Mouse (Mus musculus): ENCODE results near the gene Mink1. TPM values are rescaled to one million over a fixed set of nuclear protein-coding genes. Genes with fewer than 3 reads are reported as not detected.

The Mink1 gene
- total and polyA plus RNA-seq, 3 experiments, result 33.8 to 230 (median 57.3) TPM

DNA sequence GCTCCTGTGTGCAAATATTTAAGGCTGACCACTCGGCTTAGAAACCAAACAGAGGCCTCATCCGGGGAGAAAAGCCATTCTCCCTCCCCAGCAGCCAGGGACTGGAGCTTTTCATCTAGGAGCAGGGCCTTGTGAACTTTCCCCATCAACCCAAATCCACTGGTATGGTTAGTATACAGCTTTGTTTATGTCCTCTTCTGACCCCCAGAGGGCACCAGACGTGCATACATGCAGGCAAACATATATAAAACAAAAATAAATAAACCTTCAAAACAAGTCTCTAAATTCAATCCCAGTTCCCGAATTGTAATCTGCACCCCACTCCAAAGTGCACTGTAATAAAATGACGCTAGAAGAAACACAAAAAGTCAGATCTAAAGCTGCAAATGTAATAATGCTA is 66.9 kb downstream of the Mink1 start (continued):
- TF ChIP-seq SIN3A (IDR thresholded peaks at IDR 0.05; ENCODE audit: low read length), result peak; percentile 64

DNA sequence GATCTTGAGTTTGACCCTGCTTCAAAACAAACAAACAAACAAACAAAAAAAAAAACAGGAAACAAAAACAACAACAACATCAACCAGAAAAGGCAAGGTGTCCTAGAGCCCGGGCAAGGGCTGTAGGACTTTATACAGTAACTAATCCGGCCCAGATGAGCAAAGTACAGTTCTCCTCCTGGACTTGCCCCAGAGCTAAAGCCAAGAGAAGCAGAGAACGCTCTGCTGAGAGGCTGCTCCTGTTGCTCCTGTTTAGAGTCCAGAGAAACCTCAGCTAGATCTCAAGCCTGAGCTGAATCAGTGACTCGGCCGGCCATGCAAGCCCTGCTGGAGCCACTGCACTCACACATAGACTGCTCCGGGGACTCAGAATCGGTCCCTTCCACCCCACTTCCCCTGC is 67.4 kb downstream of the Mink1 start:
- H3K27me3 ChIP-seq (ENCODE audit: control insufficient read depth in 1 of 2, insufficient read depth in 2 of 2, low read length in 2 of 2), result no peaks in the 10 kb centered on the region
- H3K4me1 ChIP-seq (ENCODE audit: control insufficient read depth in 1 of 2, insufficient read depth in 2 of 2, low read length in 2 of 2), result peaks cover 0 to 8% of the 10 kb centered on the region in 2 experiments; a peak in 2 of 4 replicates
- H3K27ac ChIP-seq (ENCODE audit: control insufficient read depth, low read depth, low read length), result no peak overlapping the region

DNA sequence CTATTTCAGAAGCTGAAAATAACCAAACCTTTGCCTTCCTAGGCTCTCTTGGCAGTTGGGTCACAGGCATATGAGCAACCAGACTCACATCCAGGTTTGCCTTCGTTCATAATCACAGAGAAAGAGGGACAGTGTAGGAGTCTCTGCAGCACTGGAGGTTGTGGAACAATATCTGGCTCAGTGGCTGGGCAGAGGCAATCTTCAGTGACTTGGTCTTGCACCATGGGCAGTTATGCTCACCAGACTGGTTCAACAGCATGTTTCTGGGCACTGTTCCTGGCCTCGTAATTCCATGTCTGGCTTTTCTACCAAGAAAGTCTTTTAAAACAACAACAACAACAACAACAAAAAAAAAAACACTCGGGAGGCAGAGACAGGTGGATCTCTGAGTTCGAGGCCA is 72.9 kb downstream of the Mink1 start:
- no peak for TF ChIP-seq USF2 (IDR thresholded peaks at IDR 0.05; ENCODE audit: borderline replicate concordance in 1 of 2, insufficient read depth in 1 of 2, low read depth in 1 of 2, low read length in 2 of 2)
- TF ChIP-seq MYC (IDR thresholded peaks at IDR 0.05; ENCODE audit: low read depth, low read length), result no peak
- TF ChIP-seq POLR2AphosphoS5 (IDR thresholded peaks at IDR 0.05; ENCODE audit: borderline replicate concordance, low read depth, low read length), result no peak
- no peak for TF ChIP-seq POLR2AphosphoS2 (IDR thresholded peaks at IDR 0.05; ENCODE audit: low read length)
- TF ChIP-seq TAL1 (IDR thresholded peaks at IDR 0.05; ENCODE audit: low read length), result no peak
- no peak for TF ChIP-seq NRF1 (IDR thresholded peaks at IDR 0.05; ENCODE audit: insufficient read depth, low read depth, low read length, poor library complexity, severe bottlenecking)
- TF ChIP-seq JUND (IDR thresholded peaks at IDR 0.05; ENCODE audit: low read depth, low read length), result no peak
- no peak for TF ChIP-seq SIN3A (IDR thresholded peaks at IDR 0.05; ENCODE audit: low read length)
- no peak for TF ChIP-seq NELFE (IDR thresholded peaks at IDR 0.05; ENCODE audit: low read depth, low read length)
- no peak for TF ChIP-seq HCFC1 (IDR thresholded peaks at IDR 0.05; ENCODE audit: low read depth, low read length)
- TF ChIP-seq POLR2A (IDR thresholded peaks at IDR 0.05; ENCODE audit: control insufficient read depth in 1 of 2, insufficient read depth in 1 of 2, low read depth in 1 of 2, low read length in 2 of 2, poor library complexity in 1 of 2), result no peak
- TF ChIP-seq UBTF (IDR thresholded peaks at IDR 0.05; ENCODE audit: borderline replicate concordance, insufficient read depth, low read depth, low read length), result no peak
- TF ChIP-seq RAD21 (IDR thresholded peaks at IDR 0.05; ENCODE audit: low read depth, low read length), result no peak
- TF ChIP-seq BHLHE40 (IDR thresholded peaks at IDR 0.05; ENCODE audit: borderline replicate concordance, low read depth, low read length), result no peak
- no peak for TF ChIP-seq EP300 (IDR thresholded peaks at IDR 0.05; ENCODE audit: low read depth in 1 of 2, low read length in 2 of 2)
- Histone ChIP-seq H3K36me3 (ENCODE audit: control insufficient read depth in 1 of 2, insufficient read depth in 2 of 2, low read length in 2 of 2) (peaks cover 0 to 36% of the 10 kb centered on the region in 2 experiments; a peak in 2 of 4 replicates), H3K27ac (ENCODE audit: control insufficient read depth, low read depth, low read length) (no peak overlapping the region), H3K4me1 (ENCODE audit: control insufficient read depth in 1 of 2, insufficient read depth in 2 of 2, low read length in 2 of 2) (peaks cover 14 to 38% of the 10 kb centered on the region in 2 experiments), H3K79me2 (ENCODE audit: control insufficient read depth, insufficient read depth, low read length, poor library complexity) (peaks cover 8% of the 10 kb centered on the region; the same call in 1 of the 2 replicates), H3K9me3 (replicated peaks; ENCODE audit: insufficient read depth, low read length) (no peaks in the 10 kb centered on the region), H3K27me3 (ENCODE audit: control insufficient read depth in 1 of 2, insufficient read depth in 2 of 2, low read length in 2 of 2) (no peaks in the 10 kb centered on the region), H3K9ac (ENCODE audit: control insufficient read depth, low read depth, low read length, poor library complexity, severe bottlenecking) (no peak overlapping the region), H3K4me3 (ENCODE audit: control insufficient read depth in 1 of 2, insufficient read depth in 1 of 2, low read depth in 2 of 2, low read length in 2 of 2) (no peak overlapping the region)
- DNase-seq (ENCODE audit: low read depth, low spot score), result no peak

More for the DNA sequence above, 67.4 kb downstream of the Mink1 start:
- peak overlapping the region; percentile 63 for H3K9ac ChIP-seq (ENCODE audit: control insufficient read depth, low read depth, low read length, poor library complexity, severe bottlenecking)
- TF ChIP-seq SMC3 (IDR thresholded peaks at IDR 0.05; ENCODE audit: low read depth, low read length), result 0 out of 2 replicates have a peak, but pooled peaks have one; percentile 19
- TF ChIP-seq ZKSCAN1 (IDR thresholded peaks at IDR 0.05; ENCODE audit: low read depth, low read length), result no peak
- peak; percentile 67 for DNase-seq (ENCODE audit: low read depth, low spot score)
- peaks cover 0 to 2% of the 10 kb centered on the region in 2 experiments; a peak in 1 of 4 replicates for H3K36me3 ChIP-seq (ENCODE audit: control insufficient read depth in 1 of 2, insufficient read depth in 2 of 2, low read length in 2 of 2)
- no peaks in the 10 kb centered on the region for H3K9me3 ChIP-seq (replicated peaks; ENCODE audit: insufficient read depth, low read length)
- no peaks in the 10 kb centered on the region for H3K79me2 ChIP-seq (ENCODE audit: control insufficient read depth, insufficient read depth, low read length, poor library complexity)
- H3K4me3 ChIP-seq (ENCODE audit: control insufficient read depth in 1 of 2, insufficient read depth in 1 of 2, low read depth in 2 of 2, low read length in 2 of 2), result peak overlapping the region; percentile 34 to 39; a peak in 3 of 4 replicates

Data from MEL (cell line).